Mouse (Mus musculus) ovary, adult 10 weeks (tissue): Measurements from ENCODE around the gene Cebpa. TPM values are rescaled to one million over a fixed set of nuclear protein-coding genes. Genes with fewer than 3 reads are reported as not detected.

Source experiments
- polyA plus RNA-seq: library from polyadenylated mRNA; stranded (reverse); fragments of 350-450 nt; fragmentation: Illumina TruSeq; extraction: RNeasy Lipid Tissue Mini Kit (QIAGEN cat#74804); gene quantifications from one replicate; pipeline ENCODE4 v1.2.3, GENCODE M21; 2014

Gene Cebpa
- polyA plus RNA-seq = 16.8 TPM

GRCm38 (mm10) chr7:35118841-35119413 lies at the start of gene Cebpa:
Gene Cebpa (plus strand): TSS chr7:35119293.

Other genes with a start within 250 kb of the Cebpa start
- gene Pepd, start 206.9 kb upstream of the Cebpa start, polyA plus RNA-seq = 9.1 TPM
- 67.5 TPM for gene Cebpg, start 62.7 kb upstream of the Cebpa start, polyA plus RNA-seq
- gene Slc7a10, start 67.1 kb downstream of the Cebpa start, polyA plus RNA-seq = not detected
- gene Lrp3, start 96.2 kb downstream of the Cebpa start, polyA plus RNA-seq = 0.20 TPM
- 7.7 TPM for gene Gpatch1, start 199.1 kb downstream of the Cebpa start, polyA plus RNA-seq
- 25.4 TPM for gene Rhpn2, start 214.9 kb downstream of the Cebpa start, polyA plus RNA-seq